Mouse (Mus musculus): ENCODE results near the gene Fam102b.

The Fam102b gene

DNA sequence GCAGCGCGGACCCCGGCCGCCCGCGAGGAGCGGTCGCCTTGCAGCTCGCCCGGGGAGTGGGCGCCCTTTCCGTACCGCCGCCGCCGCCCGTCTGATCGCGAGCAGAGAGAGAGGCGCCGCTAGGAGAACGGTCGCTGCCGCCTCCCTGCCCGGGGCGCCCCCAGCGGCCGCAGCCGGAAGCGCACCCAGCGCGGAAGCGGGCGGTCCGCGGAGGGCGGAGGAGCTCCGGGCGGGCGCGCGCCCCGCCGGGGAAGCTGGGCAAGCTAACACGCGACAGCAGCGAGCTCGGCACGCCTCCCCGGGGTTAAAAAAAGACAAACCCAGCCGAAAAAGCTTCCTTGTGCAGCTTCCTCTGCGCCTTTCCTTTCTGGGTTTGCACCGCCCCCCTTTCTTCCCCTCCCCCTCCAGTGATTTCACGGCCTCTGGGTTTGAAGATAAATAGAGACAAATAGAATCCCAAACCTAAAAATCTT is at the start of gene Fam102b:
TSS of gene Fam102b (minus strand) at position 93 of the 473 bp plus-strand sequence.
- in situ Hi-C loops (cut with MboI, MseI), result no loop called here

DNA sequence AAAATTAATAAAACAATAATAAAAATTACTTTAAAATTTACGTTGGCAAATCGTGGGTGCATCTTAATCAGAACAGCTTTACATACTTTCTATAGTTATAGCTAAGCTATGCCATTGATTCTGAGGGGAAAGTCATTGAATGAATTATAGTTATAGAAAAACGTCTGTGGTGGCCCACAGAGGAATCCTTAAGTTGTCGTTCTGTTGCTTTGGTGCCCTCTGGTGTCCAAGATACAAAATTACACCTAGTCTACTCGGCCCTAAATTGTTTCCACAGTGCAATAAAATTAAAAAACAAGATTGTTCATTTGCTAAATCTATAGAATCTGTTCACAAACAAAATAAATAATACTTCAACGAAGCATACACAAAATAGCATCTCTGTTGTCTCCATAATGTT is 35.6 kb upstream of the Fam102b start:
- in situ Hi-C loops (cut with MboI, MseI), result loop anchor here (10.0 kb wide), 1 partner anchor 128 kb away; the partner anchor contains the start of gene Henmt1

DNA sequence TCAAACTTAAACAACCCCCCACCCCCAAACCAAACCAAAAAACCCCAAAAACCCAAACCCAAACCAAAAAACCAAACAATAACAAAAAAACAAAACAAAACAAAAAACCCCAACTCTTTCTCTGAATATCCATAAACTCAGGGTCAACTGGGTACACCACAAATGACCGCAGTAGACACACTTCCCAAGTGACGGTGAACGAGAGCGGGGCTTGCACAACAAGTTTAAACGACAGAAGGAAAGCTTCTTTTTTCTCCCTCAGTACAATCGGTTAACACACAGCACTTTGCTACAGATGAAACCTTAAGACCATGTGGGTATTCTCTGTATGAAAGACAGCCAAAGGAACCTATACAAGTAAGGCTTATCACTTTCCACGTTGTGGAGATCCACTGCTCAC is 35.0 kb upstream of the Fam102b start:
- in situ Hi-C loops (cut with MboI, MseI), result loop anchor here (10.0 kb wide), 1 partner anchor 128 kb away; the partner anchor contains the start of gene Henmt1

DNA sequence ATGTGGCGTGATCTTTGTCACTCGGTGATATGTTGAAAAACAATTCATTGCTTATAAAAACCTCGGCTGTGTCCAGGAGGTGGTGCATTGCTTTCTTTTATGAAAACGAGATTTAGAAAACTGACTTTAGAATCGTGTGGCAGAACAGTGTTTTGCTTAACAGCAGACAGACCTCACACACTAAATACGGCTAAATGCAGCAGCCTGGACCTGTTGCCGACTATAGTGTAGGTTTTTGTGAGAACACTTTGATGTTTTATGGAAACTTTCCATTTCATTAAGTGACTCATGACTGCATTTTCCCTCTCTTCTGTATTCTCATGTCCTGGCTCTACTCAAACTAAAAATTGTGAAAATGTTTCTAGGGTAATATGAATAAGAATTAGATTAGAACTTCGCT is 32.5 kb upstream of the Fam102b start:
- in situ Hi-C loops (cut with MboI, MseI), result loop anchor here (10.0 kb wide), 1 partner anchor 125 kb away; the partner anchor contains the start of gene Henmt1

DNA sequence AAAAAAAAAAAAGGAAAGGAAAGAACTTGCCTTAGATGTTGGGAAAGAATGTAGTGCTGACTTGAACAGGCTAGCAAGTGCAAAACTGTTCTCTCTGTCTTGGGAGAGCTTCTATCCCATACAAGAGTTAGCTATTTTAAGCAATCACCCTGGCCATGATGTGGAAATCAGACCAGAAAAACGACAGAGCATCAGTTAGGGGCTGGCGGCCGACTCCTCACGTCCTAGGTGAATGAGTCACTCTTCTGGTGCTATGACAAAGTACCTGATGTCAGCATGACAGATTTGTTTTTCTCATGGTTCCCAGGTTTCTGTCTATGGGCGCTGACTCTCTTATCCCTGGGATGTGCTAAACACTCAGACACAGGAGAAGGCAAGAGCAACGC is 24.5 kb upstream of the Fam102b start:
- in situ Hi-C loops (cut with MboI, MseI), result no loop called here

DNA sequence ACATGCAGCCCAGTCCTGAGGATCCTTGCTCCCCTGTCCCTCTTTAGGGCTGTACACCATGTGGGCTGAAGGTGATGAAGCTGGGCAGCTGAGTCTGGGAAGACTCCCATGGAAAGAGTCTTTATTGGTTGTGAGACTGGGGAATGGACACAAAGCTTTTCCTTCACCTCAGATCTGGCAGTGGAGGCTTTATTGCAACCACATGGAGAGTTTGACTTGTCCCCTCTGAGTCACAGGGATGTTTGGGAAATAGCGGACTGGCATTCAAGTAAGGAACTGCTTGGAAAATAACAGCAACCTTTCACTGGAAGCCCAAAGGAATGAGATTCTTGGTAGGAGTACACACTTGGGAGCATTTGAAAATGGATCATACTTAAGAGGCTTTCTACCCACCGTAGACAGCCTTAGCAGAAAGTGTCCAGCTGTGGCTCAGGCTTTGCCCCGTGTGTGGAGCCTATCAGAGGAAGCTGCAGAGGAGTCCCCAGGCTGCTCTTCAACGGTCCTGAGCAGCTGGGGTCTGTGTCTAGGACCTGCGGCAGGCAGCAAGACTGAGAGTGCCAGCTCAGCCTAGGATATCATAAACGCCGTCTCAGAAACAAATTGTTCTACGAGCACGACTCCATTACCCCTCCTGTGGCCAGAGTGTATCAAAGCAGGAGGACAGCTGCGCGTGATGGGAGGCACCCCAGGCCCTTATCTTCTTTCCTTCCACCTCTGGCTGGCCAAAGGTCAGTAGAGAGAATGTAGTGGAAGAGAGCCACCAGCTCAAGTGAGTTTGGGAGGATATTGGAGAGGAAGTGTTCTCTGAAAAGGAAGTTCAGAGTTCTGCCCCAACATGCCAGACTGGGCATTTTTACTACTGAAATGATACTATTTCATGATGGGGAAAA is 23.9 kb upstream of the Fam102b start:
- in situ Hi-C loops (cut with MboI, MseI), result no loop called here

DNA sequence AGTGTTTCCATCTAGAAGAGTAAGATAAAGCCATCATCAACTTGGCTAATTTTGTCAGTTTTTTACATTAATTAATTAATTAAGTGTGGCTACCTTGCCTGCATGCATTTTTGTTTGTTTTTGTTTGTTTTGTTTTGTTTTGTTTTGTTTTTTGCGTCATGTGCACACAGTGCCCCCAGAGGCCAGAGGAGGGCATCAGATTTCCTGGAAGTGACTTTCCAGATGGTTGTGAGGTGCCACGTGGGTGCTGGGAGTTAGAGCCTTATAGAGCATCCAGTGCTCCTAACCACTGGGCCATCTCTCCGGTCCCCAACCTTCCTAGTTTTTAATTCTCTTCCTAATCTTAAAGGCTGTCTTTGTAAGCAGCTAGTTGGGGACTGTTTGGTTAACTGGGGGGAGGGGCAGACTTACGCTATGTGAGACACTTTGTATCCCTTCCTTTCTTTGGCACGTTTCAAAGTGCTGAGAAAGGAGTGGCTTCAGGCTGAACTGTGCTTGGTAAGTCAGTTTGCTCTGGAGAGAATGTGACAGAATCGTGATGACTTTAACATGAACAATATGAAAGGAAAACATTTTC is 20.4 kb upstream of the Fam102b start:
- in situ Hi-C loops (cut with MboI, MseI), result loop anchor here (10.0 kb wide), 1 partner anchor 1197 kb away; no protein-coding TSS in a partner anchor

DNA sequence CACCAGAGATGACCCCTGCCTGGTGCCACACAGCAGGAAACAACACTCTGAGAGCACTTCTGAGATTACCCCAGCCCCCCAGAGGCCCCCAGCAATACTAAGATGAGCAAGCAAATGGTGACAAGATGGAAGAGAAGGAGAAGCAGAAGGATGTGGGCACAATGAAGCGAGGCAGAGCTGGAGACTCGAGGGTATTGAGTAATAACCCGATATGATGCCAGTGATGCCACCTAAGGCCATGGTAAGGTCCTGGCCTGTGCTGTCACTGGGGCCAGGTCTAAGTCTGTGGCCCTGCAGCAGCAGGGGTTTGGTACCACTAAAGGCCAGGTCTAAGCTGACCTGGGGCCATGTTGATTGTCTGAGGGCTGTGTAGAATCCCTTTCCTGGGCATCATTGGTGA is 19.0 kb upstream of the Fam102b start:
- in situ Hi-C loops (cut with MboI, MseI), result loop anchor here (10.0 kb wide), 1 partner anchor 1198 kb away; no protein-coding TSS in a partner anchor

DNA sequence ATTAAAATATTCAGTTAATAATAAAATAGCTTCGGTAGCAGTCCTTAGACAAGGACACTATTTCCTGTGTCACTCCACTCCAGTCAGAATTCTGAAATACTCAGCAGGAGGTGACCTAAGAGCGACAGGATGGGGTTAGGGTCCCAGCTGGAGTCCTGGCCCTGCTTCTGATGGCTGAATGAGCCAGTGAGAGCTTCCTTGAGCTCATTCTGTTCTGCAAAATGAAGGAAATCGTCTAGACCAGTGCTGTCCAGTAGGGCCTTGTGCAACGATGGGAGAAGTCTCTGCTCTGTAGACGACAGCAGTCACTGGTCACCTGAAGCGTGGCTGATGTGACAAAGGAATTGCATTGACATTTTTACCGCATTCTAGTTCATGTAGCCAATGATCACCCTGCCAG is 16.0 kb upstream of the Fam102b start:
- in situ Hi-C loops (cut with MboI, MseI), result loop anchor here (10.0 kb wide), 1 partner anchor 1201 kb away; no protein-coding TSS in a partner anchor

DNA sequence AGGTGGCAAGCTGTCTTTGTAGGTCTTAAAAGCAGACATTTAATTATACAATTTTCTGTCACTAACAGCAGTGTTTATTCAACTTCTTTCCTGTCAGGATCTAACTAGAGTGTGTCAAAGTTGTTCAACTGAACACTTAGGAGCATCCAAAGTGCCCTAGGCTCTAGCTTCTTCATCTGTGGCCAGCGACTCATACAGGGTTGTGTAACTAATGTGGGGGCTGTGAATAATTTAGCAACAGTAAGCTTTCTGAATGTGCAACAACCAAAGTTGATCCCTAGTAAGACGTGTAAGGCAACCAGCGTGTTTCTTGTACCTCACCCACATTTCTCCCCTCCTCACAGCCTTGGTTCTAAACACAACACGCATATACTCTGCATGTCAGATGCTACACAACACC is 13.5 kb upstream of the Fam102b start:
- in situ Hi-C loops (cut with MboI, MseI), result loop anchor here (10.0 kb wide), 1 partner anchor 1204 kb away; no protein-coding TSS in a partner anchor

DNA sequence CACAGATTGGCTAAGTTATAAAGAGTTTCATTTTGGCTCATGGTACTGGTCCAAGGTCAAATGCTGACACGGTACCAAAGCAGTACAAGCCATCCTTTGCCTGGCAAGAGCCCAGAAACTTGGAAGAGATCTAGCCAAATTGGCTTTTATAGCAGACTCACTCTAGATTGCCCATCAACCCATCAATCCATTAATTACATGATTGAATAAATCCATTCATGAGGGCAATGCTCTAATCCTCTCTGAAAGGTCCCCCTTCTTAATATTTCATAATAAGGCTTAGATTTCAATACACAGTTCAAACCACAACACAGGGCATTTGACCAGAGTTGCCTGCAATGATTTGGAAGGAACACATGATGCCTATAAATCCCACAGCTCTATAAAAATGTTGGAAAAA is 7.0 kb upstream of the Fam102b start:
- in situ Hi-C loops (cut with MboI, MseI), result loop anchor here (5.0 kb wide), 1 partner anchor 33 kb away; no protein-coding TSS in a partner anchor

DNA sequence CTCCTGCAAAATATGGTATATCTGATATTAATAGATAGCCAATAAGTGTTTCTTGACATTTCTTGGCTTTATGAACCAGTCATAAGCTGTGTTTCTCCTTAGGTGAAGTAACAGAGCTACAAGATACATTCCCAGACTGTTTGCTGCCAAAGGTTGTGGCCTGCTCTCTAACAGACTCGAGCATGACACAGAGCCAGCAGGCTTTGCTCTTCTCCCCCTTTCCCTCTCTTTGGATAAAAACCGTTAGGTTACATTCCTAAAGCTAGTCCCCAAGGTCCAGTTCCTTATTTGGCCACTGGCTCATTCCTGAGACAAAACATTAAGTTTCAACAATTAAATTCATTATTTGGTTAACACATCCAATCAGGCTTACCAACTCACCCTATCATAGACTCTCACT is 4.9 kb upstream of the Fam102b start:
- in situ Hi-C loops (cut with MboI, MseI), result loop anchor here (5.0 kb wide), 1 partner anchor 35 kb away; no protein-coding TSS in a partner anchor

DNA sequence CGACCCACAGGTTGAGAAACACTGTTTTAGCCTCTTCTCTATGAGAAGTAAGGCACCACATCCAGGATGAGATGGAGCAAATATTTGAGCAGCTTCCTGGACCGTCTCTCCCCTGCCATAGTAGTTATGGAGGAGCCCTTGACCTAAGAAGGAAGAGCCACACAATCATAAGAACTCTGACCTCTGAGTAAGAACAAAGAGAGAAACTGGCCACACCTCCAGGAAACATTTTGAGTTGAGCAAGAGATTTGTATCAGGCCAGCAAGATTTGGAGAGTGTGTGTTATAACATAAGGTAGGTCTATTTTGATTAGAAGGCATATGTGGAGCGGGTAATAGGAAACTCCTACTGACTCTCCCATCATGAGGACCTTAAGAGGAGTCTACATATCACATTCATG is 4.2 kb upstream of the Fam102b start:
- in situ Hi-C loops (cut with MboI, MseI), result loop anchor here (5.0 kb wide), 1 partner anchor 36 kb away; no protein-coding TSS in a partner anchor

DNA sequence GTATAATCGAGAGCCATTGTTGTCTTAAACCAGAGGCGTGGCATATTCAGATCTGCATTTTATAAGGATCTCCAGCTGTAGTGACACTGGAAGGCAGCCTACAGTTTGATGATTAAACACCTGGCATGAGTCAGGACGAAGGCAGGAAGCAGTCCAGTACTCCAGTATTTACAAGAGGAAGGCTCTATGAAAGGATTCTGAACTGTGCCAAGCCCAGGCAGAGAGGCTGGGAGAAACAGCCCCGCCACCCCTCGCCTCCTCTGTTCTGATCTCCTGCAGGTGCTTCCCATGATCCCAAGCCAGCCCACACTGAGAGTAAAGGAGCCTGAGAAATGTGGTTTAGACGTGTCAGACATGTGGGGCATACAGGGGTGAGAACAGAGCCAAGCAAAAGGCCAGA is 3.4 kb upstream of the Fam102b start:
- in situ Hi-C loops (cut with MboI, MseI), result loop anchor here (5.0 kb wide), 1 partner anchor 36 kb away; no protein-coding TSS in a partner anchor

DNA sequence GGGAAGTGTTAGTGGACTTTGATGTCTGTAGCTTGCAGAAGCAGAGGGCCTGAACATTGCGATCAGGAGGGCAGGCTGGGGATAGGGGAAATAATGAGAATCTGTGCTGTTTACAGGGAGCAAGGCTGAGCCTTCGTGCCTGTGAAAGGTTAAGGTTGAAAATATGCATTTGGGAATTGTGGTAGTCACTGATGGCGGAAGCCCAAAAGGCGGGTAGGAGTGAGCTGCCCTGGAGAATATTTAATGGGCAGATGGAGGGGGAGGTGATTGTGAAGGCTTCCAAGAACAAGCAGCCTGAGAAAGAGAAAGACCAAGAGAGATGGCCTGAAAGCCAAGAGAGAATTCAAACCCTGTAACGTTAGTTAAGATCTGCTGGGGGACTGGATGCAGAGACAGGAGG is 2.3 kb upstream of the Fam102b start:
- in situ Hi-C loops (cut with MboI, MseI), result loop anchor here (5.0 kb wide), 1 partner anchor 38 kb away; no protein-coding TSS in a partner anchor

DNA sequence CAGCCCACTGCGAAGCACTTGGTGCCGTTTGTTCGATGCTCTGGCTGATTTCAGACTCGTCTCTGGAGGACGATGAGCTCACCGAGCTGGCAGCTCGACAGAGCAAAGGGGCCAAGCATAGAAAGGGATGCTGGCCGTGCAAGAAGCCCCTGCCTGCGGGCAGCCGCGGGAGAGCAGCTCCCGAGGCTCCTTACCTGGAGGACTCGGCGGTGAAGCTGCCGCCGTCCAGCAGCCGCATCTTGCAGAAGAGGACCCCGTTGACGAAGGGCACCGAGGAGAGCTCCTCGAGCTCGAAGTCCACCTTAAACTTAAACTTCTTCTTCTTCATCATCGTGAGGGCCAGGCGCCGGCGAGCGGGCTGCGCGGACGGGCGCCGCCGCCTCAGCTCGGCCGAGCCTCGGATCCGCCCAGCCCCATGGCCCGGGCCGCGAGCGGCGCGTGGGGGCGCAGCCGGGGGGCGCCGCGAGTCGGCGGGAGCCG is 376 bp downstream of the Fam102b start:
- in situ Hi-C loops (cut with MboI, MseI), result no loop called here

DNA sequence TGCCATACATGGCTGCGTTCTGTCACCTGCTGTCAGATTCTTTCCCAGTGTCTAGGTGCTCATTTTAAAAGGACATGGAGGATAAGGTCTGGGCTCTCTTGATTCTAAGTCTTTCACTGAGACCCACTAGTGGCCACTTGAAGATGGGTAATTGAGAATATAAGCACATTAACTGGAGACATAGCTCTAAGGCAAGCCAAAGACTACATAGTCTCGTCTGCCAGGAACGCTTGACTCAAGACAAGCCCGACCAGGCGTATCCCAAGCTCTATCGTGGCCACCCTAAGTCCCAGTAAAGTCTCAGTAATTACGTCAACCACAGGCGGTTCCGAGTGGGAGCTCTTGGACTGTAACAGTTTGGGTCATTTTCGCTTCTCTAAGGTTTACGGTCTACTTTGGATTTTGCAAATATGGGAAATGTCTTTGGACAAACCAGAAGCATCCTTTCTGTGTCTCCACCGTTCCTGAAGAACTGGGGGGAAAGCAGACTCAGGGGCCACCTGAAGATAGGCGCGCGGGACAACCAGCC is 881 bp downstream of the Fam102b start:
- in situ Hi-C loops (cut with MboI, MseI), result no loop called here

DNA sequence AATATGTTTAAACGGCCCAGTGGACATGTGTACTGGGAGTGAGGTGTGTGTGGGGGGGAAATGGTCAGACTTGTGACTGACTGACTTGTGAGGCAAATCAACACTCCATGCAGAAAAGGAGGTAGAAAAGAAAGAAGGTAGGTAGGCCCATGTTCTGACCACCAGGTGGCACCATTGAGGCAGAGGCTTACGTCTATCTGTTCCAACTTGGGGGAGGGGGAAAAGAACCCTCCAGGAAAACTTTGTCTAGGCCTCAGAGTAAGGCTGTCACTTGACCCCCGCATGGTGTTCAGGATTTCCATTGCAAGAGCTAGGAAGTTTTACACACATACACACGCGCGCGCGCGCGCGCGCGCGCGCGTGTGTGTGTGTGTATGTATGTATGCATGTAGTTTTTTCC is 1.8 kb downstream of the Fam102b start:
- in situ Hi-C loops (cut with MboI, MseI), result no loop called here

DNA sequence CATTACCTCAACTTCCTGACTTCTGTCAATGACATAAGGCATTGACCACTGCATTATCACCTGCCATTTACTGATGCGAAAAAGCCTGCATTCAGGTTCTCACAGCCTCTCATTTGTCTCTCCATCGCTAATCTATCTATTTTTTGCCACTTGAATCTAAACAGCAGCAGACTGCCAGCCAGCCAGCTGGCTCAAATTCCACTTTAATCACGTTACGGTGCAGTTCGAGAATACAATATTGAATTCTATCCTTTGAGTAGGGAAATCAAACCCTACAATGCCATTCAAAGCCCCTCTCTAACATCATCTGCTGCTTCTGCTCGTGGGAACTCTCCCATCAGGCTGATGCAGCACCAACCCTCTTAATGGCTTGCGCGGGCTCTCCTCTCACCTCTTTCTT is 4.3 kb downstream of the Fam102b start:
- in situ Hi-C loops (cut with MboI, MseI), result no loop called here

DNA sequence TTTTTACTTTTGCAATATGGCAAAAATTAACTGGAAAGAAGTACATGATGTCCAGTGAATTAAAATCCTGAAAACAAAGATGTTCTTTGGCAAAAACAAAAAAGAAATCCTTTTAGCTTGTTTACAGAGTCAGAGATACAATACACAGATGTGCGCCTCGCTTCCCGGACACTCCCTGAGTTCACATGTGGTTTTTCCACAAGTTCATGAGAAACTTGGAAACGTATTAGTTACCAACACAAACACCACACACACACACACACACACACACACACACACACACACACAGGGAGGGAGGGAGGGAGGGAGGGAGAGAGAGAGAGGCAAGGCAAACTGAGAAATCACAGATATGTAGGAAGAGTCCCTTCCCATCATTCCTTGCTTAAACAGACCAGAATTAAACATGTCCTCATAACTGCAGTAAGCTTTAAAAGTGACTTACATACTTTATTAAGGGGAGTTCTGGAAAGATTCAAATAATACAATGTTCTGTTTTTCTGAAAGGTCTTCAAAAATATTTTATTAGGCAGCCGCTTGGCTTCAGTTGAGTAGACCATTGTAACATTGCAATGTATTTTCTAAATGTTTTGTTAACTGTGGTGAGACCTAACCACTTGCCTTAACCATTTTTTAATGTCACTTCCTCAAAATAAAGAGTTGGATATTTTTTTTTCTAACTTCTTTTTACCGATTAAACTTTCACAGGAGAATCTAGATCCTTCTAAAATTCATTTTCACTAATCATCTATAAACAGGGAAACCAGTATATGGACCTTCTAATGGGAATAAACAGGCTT is 5.5 kb downstream of the Fam102b start:
- in situ Hi-C loops (cut with MboI, MseI), result no loop called here

DNA sequence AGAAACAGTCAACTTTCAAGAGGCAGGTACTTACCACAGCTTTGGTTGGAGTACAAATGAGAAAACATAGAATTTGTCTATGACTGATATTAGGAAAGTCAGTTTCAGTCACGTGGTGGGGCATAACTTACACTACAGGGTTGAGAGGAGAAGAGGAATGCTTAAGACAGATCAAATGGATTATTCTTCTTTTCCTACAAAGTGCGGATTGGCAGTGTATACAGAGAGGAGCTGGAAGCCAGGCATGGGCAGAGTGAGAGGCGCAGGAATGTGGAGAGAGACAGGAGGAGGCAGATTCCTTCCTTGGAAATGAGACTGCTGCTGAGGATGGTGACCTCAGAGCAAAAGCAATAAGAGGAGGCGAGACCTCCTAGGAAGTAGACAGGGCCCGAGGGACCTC is 9.1 kb downstream of the Fam102b start:
- in situ Hi-C loops (cut with MboI, MseI), result no loop called here
